Mouse (Mus musculus): ENCODE results near the gene Eif4a3.

DNA sequence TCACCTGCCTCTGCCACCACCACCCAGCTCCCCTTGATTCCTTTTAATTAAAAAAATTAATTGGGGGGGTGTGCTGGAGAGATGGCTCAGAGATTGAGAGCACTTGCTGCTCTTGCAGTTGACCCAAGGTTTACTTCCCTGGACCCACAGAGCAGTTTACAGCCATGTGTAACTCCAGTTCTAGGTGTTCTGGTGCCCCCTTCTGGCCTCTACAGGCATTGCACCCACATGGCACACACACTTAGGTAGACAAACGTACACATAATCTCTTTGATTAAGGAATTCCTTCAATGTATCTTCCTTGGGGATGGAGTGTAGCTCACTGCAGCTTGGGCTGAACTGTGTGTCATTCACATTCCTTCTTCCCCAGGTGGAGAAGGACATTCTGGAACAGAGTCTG lies 25.2 kb upstream of the Eif4a3 start:
- no peak for TF ChIP-seq CTCF (IDR thresholded peaks at IDR 0.05; ENCODE audit: extremely low read depth, insufficient read depth, low read length)
- TF ChIP-seq POLR2A (IDR thresholded peaks at IDR 0.05; ENCODE audit: extremely low read depth, insufficient read depth, low read length): no peak

All from cortical plate, adult 2 months (tissue).